Mouse (Mus musculus): Measurements from ENCODE around the gene Zfp593. TPM values are rescaled to one million over a fixed set of nuclear protein-coding genes. Genes with fewer than 3 reads are reported as not detected.
A peak's percentile ranks its signal among the peaks of the same experiment; 100 is the strongest.

Zfp593 gene
- polyA plus RNA-seq, 1 experiment from 2014 or later, result 9.1 TPM

DNA sequence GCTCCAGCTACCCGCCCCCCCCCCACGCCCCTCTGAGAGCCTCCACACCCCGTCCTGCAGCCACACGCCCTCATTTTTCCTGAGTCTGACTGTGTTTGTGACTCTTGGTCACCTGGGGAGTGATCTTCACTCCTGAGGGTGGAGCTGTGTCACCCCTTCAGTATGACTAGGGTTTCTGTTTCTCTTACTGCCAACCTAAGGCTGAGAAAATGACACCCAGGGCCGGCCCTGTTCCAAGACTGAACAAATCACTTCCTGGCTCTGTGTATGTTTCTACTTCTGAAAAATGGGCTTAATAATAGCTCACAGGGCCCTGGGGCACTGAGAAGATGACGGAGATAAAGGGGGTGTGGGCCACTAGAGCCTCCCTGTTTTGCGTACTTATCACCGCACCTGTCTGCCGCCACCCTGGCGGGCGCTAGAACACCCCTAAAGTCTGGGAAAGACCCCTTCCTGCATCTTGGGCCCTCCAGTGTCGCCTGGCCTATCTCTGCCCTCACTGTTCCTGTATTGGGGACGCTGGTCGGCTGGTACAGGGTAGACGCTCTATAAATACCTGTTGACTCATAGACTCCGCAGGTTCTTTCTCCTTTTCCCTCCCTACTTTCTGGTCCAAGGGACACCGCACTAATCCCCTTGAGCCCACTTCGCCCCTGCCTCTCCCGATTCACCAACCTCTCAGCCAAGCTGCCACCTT lies 7.7 kb downstream of the Zfp593 start:
- H3K4me1 ChIP-seq (ENCODE audit: control insufficient read depth in 2 of 2, insufficient read depth in 2 of 2, low read length in 2 of 2), result peaks cover 11 to 12% of the 10 kb centered on the region in 2 experiments; a peak in 3 of 4 replicates
- peak overlapping the region; percentile 78 for H3K4me2 ChIP-seq (ENCODE audit: low read length)
- peak overlapping the region; percentile 46 to 47 for H3K4me3 ChIP-seq (ENCODE audit: control insufficient read depth in 1 of 2, insufficient read depth in 1 of 2, low read depth in 1 of 2, low read length in 2 of 2)
- ATAC-seq (ENCODE audit: insufficient number of reproducible peaks, insufficient read depth, low FRiP score, low read depth), result no peak
- H3K9me3 ChIP-seq (ENCODE audit: control insufficient read depth, low read length), result no peaks in the 10 kb centered on the region
- WGBS, result 23% methylated on average over 19 of the region's 19 CpGs
- no peaks in the 10 kb centered on the region; the same call in none of the 2 replicates for H3K27me3 ChIP-seq (ENCODE audit: control insufficient read depth, insufficient read depth, low read length)
- H3K27ac ChIP-seq (replicated peaks in 1 of 2; ENCODE audit: control insufficient read depth in 1 of 2, insufficient read depth in 1 of 2, low read depth in 2 of 2, low read length in 2 of 2), result no peak overlapping the region
- H3K36me3 ChIP-seq (ENCODE audit: control insufficient read depth, insufficient read depth, low read length), result no peaks in the 10 kb centered on the region
- H3K9ac ChIP-seq (ENCODE audit: low read length), result peak overlapping the region; percentile 48

DNA sequence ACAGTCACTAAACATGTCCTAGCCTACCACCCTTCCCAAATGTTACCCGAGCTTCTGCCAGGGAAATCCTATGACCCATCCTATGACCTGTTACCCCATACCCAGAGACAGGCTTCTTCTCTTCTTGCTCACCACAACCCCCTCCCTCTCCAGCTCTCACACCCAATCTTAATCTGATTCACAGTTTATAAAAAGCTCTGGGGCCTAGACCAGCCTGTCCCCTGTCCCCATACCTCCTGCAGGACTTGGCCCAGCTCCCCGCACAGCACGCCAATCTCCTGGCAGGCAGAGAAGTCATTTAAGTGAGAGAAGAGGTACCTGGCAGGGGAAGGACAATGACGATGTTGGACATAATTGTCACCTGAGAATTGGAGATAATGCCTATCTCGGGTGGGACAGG lies 10.5 kb downstream of the Zfp593 start:
- H3K4me2 ChIP-seq (ENCODE audit: low read length), result no peak overlapping the region
- no peak for ATAC-seq (ENCODE audit: insufficient number of reproducible peaks, insufficient read depth, low FRiP score, low read depth)
- H3K9me3 ChIP-seq (ENCODE audit: control insufficient read depth, low read length), result no peaks in the 10 kb centered on the region
- no peak overlapping the region for H3K27ac ChIP-seq (replicated peaks in 1 of 2; ENCODE audit: control insufficient read depth in 1 of 2, insufficient read depth in 1 of 2, low read depth in 2 of 2, low read length in 2 of 2)
- WGBS, result 58% methylated on average over 5 of the region's 5 CpGs
- H3K4me1 ChIP-seq (ENCODE audit: control insufficient read depth in 2 of 2, insufficient read depth in 2 of 2, low read length in 2 of 2), result peaks cover 11 to 12% of the 10 kb centered on the region in 2 experiments; a peak in 3 of 4 replicates
- H3K27me3 ChIP-seq (ENCODE audit: control insufficient read depth, insufficient read depth, low read length), result peaks cover 4% of the 10 kb centered on the region
- H3K4me3 ChIP-seq (ENCODE audit: control insufficient read depth in 1 of 2, insufficient read depth in 1 of 2, low read depth in 1 of 2, low read length in 2 of 2), result no peak overlapping the region
- H3K36me3 ChIP-seq (ENCODE audit: control insufficient read depth, insufficient read depth, low read length), result no peaks in the 10 kb centered on the region
- no peak overlapping the region for H3K9ac ChIP-seq (ENCODE audit: low read length)

DNA sequence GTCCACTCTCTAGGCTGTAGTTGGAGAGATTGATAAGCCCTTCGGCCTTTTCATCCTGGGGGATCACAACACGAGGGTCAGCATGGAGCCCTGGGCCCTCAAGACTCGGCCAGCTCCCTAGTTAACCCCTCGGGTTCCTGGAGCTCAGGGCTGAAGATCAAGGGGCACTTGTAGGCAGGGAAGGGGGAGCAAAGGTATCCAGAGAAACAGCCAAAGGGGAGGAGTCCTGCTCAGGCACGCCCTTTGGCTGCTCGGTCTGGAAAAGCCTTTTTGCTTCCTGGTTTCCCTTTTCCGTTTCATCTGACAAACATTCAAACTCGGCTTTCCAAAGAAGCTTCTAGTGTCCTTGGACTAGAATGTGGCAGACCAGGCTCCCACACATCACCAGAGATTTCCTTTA lies 15.0 kb downstream of the Zfp593 start:
- ATAC-seq (ENCODE audit: insufficient number of reproducible peaks, insufficient read depth, low FRiP score, low read depth), result no peak
- WGBS, result 28% methylated on average over 8 of the region's 8 CpGs

DNA sequence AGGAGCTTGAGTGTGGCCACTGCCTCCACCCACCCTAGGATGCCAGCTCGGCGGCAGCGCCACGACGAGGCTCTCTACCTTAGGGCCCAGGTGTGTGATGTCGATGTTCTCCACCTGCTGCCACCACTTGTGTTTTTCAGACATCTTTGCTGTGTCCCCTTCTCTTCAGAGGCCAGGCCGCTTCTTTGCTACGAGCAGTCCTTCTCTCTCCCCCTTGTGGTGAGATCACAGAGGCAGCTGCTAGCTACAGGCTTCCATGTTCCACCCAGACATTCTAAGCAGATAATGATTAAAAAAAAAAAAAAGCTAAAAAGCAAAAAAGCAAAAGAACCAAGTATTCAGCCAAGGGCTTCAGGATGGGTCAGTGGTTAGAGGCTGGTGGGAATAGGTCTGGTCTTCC lies 18.2 kb downstream of the Zfp593 start, which contains the start of gene Catsper4:
Gene Catsper4 (minus strand): TSS at position 190 of the 400 bp plus-strand sequence.
- Histone ChIP-seq H3K4me2 (ENCODE audit: low read length) (no peak within 1 kb of the TSS), H3K4me3 (ENCODE audit: control insufficient read depth in 1 of 2, insufficient read depth in 1 of 2, low read depth in 1 of 2, low read length in 2 of 2) (no peak within 1 kb of the TSS), H3K4me1 (ENCODE audit: control insufficient read depth in 2 of 2, insufficient read depth in 2 of 2, low read length in 2 of 2) (no peaks in the 10 kb centered on the region), H3K9me3 (ENCODE audit: control insufficient read depth, low read length) (no peaks in the 10 kb centered on the region), H3K27ac (replicated peaks in 1 of 2; ENCODE audit: control insufficient read depth in 1 of 2, insufficient read depth in 1 of 2, low read depth in 2 of 2, low read length in 2 of 2) (no peak within 1 kb of the TSS), H3K27me3 (ENCODE audit: control insufficient read depth, insufficient read depth, low read length) (peaks cover 4% of the 10 kb centered on the region; the same call in 1 of the 2 replicates), H3K36me3 (ENCODE audit: control insufficient read depth, insufficient read depth, low read length) (no peaks in the 10 kb centered on the region), H3K9ac (ENCODE audit: low read length) (no peak within 1 kb of the TSS)
- ATAC-seq (ENCODE audit: insufficient number of reproducible peaks, insufficient read depth, low FRiP score, low read depth), result no peak
- WGBS, result 60% methylated on average over 8 of the region's 8 CpGs

More for the DNA sequence above, 15.0 kb downstream of the Zfp593 start:
- Histone ChIP-seq H3K4me2 (ENCODE audit: low read length) (no peak overlapping the region), H3K4me3 (ENCODE audit: control insufficient read depth in 1 of 2, insufficient read depth in 1 of 2, low read depth in 1 of 2, low read length in 2 of 2) (no peak overlapping the region), H3K4me1 (ENCODE audit: control insufficient read depth in 2 of 2, insufficient read depth in 2 of 2, low read length in 2 of 2) (no peaks in the 10 kb centered on the region), H3K27ac (replicated peaks in 1 of 2; ENCODE audit: control insufficient read depth in 1 of 2, insufficient read depth in 1 of 2, low read depth in 2 of 2, low read length in 2 of 2) (no peak overlapping the region), H3K27me3 (ENCODE audit: control insufficient read depth, insufficient read depth, low read length) (peaks cover 4% of the 10 kb centered on the region; the same call in 1 of the 2 replicates), H3K9ac (ENCODE audit: low read length) (no peak overlapping the region), H3K36me3 (ENCODE audit: control insufficient read depth, insufficient read depth, low read length) (no peaks in the 10 kb centered on the region), H3K9me3 (ENCODE audit: control insufficient read depth, low read length) (no peaks in the 10 kb centered on the region)

DNA sequence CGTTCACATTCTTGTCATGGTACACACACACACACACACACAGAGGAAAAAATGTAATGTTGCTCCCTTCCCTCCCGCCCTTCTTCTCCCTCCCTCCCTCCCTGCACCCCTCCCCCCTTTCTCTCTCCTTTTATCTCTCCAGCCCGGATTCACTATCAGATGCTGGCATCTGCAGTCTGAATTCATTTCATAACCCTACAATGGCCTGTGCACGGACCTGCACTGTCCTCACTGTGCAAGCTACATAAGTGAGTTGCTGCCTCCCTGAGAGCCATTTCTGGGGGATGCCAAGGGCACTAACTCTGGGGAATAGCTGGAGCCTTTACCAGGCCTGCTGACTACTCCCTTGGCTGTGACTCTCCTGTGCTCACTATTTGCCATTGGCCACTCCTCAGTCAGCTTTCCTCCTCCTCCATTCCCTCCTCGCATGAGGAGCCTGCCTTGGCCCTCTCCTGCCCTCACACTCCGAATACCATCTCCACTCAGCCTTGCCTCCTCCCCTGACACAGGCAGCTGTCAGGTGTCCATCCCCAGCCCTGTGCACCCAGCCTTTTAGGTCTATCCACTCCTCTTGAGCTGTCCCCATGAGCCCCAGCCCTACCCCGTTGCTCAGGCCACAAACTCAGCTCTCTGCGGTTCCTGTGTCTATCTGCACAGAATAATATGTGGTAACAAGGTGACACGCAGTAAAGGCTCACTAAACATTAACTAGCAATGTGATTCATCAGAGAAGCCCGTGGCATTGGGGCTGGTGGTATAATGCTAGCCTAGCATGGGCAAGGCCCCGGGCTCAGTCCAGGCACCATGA lies 22.4 kb downstream of the Zfp593 start:
- Histone ChIP-seq H3K4me2 (ENCODE audit: low read length) (no peak overlapping the region), H3K9ac (ENCODE audit: low read length) (no peak overlapping the region), H3K27me3 (ENCODE audit: control insufficient read depth, insufficient read depth, low read length) (no peaks in the 10 kb centered on the region), H3K4me1 (ENCODE audit: control insufficient read depth in 2 of 2, insufficient read depth in 2 of 2, low read length in 2 of 2) (no peaks in the 10 kb centered on the region), H3K36me3 (ENCODE audit: control insufficient read depth, insufficient read depth, low read length) (no peaks in the 10 kb centered on the region), H3K27ac (replicated peaks in 1 of 2; ENCODE audit: control insufficient read depth in 1 of 2, insufficient read depth in 1 of 2, low read depth in 2 of 2, low read length in 2 of 2) (no peak overlapping the region), H3K9me3 (ENCODE audit: control insufficient read depth, low read length) (no peaks in the 10 kb centered on the region), H3K4me3 (ENCODE audit: control insufficient read depth in 1 of 2, insufficient read depth in 1 of 2, low read depth in 1 of 2, low read length in 2 of 2) (no peak overlapping the region)
- 57% methylated on average over 11 of the region's 11 CpGs for WGBS
- no peak for ATAC-seq (ENCODE audit: insufficient number of reproducible peaks, insufficient read depth, low FRiP score, low read depth)

DNA sequence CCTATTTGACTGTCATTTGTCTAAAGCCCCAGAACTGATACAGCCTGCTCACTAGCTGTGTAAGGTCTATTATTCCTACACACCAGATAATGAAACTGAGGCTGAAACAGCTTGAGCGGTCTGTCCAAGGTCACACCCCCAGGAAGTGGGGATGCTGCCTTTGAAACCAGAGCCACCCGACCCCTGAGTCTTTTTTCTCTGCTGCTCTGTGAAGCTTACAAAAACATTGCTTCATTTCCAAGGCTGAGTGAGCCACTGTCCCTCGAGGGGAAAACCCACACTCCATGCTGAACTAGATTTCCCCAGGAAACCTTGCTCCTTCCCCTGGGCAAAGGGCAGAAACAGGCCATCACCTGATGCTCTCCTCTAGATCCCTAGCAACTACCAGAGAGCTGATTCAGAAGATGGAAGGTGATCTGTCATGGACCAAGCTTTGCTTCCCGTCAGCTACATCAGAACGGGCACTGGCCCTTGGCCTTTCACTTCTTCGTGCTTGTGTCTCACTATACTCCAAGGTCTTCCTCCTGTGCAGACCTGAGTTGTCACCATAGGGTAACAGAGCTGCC lies 38.8 kb downstream of the Zfp593 start:
- Histone ChIP-seq H3K36me3 (ENCODE audit: control insufficient read depth, insufficient read depth, low read length) (no peaks in the 10 kb centered on the region), H3K4me3 (ENCODE audit: control insufficient read depth in 1 of 2, insufficient read depth in 1 of 2, low read depth in 1 of 2, low read length in 2 of 2) (no peak overlapping the region), H3K9me3 (ENCODE audit: control insufficient read depth, low read length) (no peaks in the 10 kb centered on the region), H3K4me1 (ENCODE audit: control insufficient read depth in 2 of 2, insufficient read depth in 2 of 2, low read length in 2 of 2) (peaks cover 0 to 2% of the 10 kb centered on the region in 2 experiments; a peak in 1 of 4 replicates), H3K27ac (replicated peaks in 1 of 2; ENCODE audit: control insufficient read depth in 1 of 2, insufficient read depth in 1 of 2, low read depth in 2 of 2, low read length in 2 of 2) (no peak overlapping the region), H3K4me2 (ENCODE audit: low read length) (no peak overlapping the region), H3K9ac (ENCODE audit: low read length) (no peak overlapping the region), H3K27me3 (ENCODE audit: control insufficient read depth, insufficient read depth, low read length) (no peaks in the 10 kb centered on the region)
- WGBS, result 63% methylated on average over 6 of the region's 6 CpGs
- ATAC-seq (ENCODE audit: insufficient number of reproducible peaks, insufficient read depth, low FRiP score, low read depth), result no peak

DNA sequence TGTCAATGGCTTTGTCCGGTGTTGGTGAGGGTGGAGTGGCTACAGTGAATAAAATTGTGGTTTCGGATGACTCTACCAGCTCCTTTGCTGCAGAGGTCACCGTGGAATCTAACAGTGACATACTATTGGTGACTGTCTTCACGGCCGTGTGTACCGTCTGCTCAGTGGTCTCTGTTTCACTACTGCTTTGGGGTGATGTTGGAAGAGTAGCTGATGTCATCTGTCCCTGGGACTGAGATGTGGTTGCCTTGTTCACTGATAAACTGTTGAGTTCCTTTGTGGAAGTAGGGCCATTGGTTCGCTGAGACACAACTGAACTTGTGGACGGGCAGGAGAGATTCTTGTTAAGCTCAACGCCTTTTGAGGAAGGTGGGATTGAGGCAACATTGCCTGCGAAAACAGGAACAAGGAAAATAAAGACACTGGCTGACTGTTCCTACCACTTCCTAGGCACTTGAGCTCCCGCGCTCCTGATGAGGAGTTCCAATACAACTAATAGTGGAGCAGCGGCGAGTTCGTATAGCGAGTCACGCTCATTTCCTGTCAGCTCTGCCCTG lies 42.0 kb downstream of the Zfp593 start:
- no peak overlapping the region for H3K4me2 ChIP-seq (ENCODE audit: low read length)
- H3K9ac ChIP-seq (ENCODE audit: low read length), result no peak overlapping the region
- no peak overlapping the region for H3K27ac ChIP-seq (replicated peaks in 1 of 2; ENCODE audit: control insufficient read depth in 1 of 2, insufficient read depth in 1 of 2, low read depth in 2 of 2, low read length in 2 of 2)
- H3K4me3 ChIP-seq (ENCODE audit: control insufficient read depth in 1 of 2, insufficient read depth in 1 of 2, low read depth in 1 of 2, low read length in 2 of 2), result no peak overlapping the region
- no peaks in the 10 kb centered on the region for H3K4me1 ChIP-seq (ENCODE audit: control insufficient read depth in 2 of 2, insufficient read depth in 2 of 2, low read length in 2 of 2)
- WGBS, result 81% methylated on average over 17 of the region's 17 CpGs
- no peaks in the 10 kb centered on the region for H3K9me3 ChIP-seq (ENCODE audit: control insufficient read depth, low read length)
- H3K36me3 ChIP-seq (ENCODE audit: control insufficient read depth, insufficient read depth, low read length), result no peaks in the 10 kb centered on the region
- no peaks in the 10 kb centered on the region for H3K27me3 ChIP-seq (ENCODE audit: control insufficient read depth, insufficient read depth, low read length)
- ATAC-seq (ENCODE audit: insufficient number of reproducible peaks, insufficient read depth, low FRiP score, low read depth), result no peak
